Mouse (Mus musculus) cerebellum, adult 2 months (tissue): ENCODE measurements around the gene Eml2. TPM values are rescaled to one million over a fixed set of nuclear protein-coding genes. Genes with fewer than 3 reads are reported as not detected.

Experiments used
- DNase-seq, 2 experiments: peaks; one replicate each; pipeline ENCODE4 v3.0.0; 2021
- H3K27ac ChIP-seq: fragments of 200-500 bp; 2 replicates; pipeline ENCODE4 v1.5.1; 2012; ENCODE audit warnings: low read length, control low read depth, inconsistent platforms; ENCODE audit not compliant: insufficient read depth
- H3K27me3 ChIP-seq: fragments of 200-500 bp; 2 replicates; pipeline ENCODE4 v1.6.1; 2012; ENCODE audit warnings: inconsistent platforms, mild to moderate bottlenecking, low read length, moderate library complexity; ENCODE audit not compliant: control insufficient read depth, insufficient read depth
- H3K4me1 ChIP-seq: fragments of 200-500 bp; 2 replicates; pipeline ENCODE4 v1.6.1; 2011; ENCODE audit warnings: low read length; ENCODE audit not compliant: control insufficient read depth, insufficient read depth
- H3K4me3 ChIP-seq: fragments of 200-500 bp; replicated peaks from 2 replicates; pipeline ENCODE3; 2011; ENCODE audit warnings: mild to moderate bottlenecking, low read depth, low read length, control low read depth; ENCODE audit not compliant: insufficient read depth
- CTCF ChIP-seq: fragments of 200-500 bp; IDR thresholded peaks from 2 replicates; pipeline ENCODE4 v1.5.1; 2011; ENCODE audit warnings: low read depth, mild to moderate bottlenecking, control low read depth, low read length, moderate library complexity, borderline replicate concordance; ENCODE audit not compliant: insufficient read depth
- POLR2A ChIP-seq: fragments of 200-500 bp; IDR thresholded peaks from 2 replicates; pipeline ENCODE4 v1.6.1; 2011; ENCODE audit warnings: low read length, control low read depth, borderline replicate concordance; ENCODE audit not compliant: insufficient read depth
- WGBS: fragments of 180-500 bp; shearing (Covaris S2); methylation state at CpG from one replicate; pipeline ENCODE4 v1.1.7; 2018; 5-methylcytosine and 5-hydroxymethylcytosine counted together
- polyA plus RNA-seq: library from polyadenylated mRNA; depleted of rRNA; stranded (reverse); fragments of >200 nt; gene quantifications from 2 replicates; pipeline ENCODE4 v1.2.3, GENCODE M21; 2012

Eml2 gene
- polyA plus RNA-seq, 1 experiment: 176 TPM

- H3K27me3 ChIP-seq: no peaks in the 10 kb centered on the region
- DNase-seq: no peak
- TF ChIP-seq POLR2A: no peak
- TF ChIP-seq CTCF: peak; percentile 6; the same call in 1 of the 2 replicates
- 92% methylated on average over 5 of the region's 5 CpGs for WGBS
- no peak overlapping the region for H3K27ac ChIP-seq
- no peaks in the 10 kb centered on the region; the same call in 1 of the 2 replicates for H3K4me1 ChIP-seq
- H3K4me3 ChIP-seq: no peak overlapping the region
These were observed 33.8 kb downstream of the Eml2 start for GRCm38 (mm10) chr7:19210010-19210409.

GRCm38 (mm10) chr7:19211041-19211675 is 34.9 kb downstream of the Eml2 start:
- H3K27ac ChIP-seq: no peak overlapping the region
- no peaks in the 10 kb centered on the region for H3K27me3 ChIP-seq
- H3K4me1 ChIP-seq: no peaks in the 10 kb centered on the region; the same call in 1 of the 2 replicates
- no peak for DNase-seq
- no peak overlapping the region for H3K4me3 ChIP-seq
- TF ChIP-seq CTCF (no peak), POLR2A (no peak)
- 64% methylated on average over 5 of the region's 5 CpGs for WGBS

- Histone ChIP-seq H3K4me1 (no peaks in the 10 kb centered on the region; the same call in 1 of the 2 replicates), H3K27me3 (no peaks in the 10 kb centered on the region), H3K4me3 (peak within 1 kb of the TSS; percentile 38), H3K27ac (no peak within 1 kb of the TSS; the same call in 1 of the 2 replicates)
- no peak for TF ChIP-seq POLR2A
- no peak for TF ChIP-seq CTCF
- DNase-seq: no peak
- WGBS: 3% methylated on average over 28 of the region's 30 CpGs
These were observed 36.0 kb downstream of the Eml2 start, which contains the start of gene Gpr4 for GRCm38 (mm10) chr7:19211996-19212755. TSS of gene Gpr4 (plus strand) at chr7:19212538.

GRCm38 (mm10) chr7:19213385-19213784 is 37.2 kb downstream of the Eml2 start:
- 71% methylated on average over 2 of the region's 2 CpGs for WGBS
- Histone ChIP-seq H3K27ac (no peak overlapping the region), H3K4me3 (no peak overlapping the region)

GRCm38 (mm10) chr7:19214369-19214768 is 38.1 kb downstream of the Eml2 start:
- Histone ChIP-seq H3K27me3 (no peaks in the 10 kb centered on the region), H3K4me3 (no peak overlapping the region), H3K27ac (no peak overlapping the region), H3K4me1 (no peaks in the 10 kb centered on the region; the same call in 1 of the 2 replicates)
- TF ChIP-seq CTCF: no peak
- no peak for TF ChIP-seq POLR2A
- WGBS: 51% methylated on average over 7 of the region's 7 CpGs
- no peak for DNase-seq

More at GRCm38 (mm10) chr7:19213385-19213784, 37.2 kb downstream of the Eml2 start:
- TF ChIP-seq POLR2A: no peak
- no peak for TF ChIP-seq CTCF
- H3K27me3 ChIP-seq: no peaks in the 10 kb centered on the region
- H3K4me1 ChIP-seq: no peaks in the 10 kb centered on the region; the same call in 1 of the 2 replicates
- no peak for DNase-seq

- WGBS: 72% methylated on average over 9 of the region's 9 CpGs
- DNase-seq: no peak
- H3K4me1 ChIP-seq: no peaks in the 10 kb centered on the region; the same call in 1 of the 2 replicates
- TF ChIP-seq CTCF (no peak), POLR2A (no peak)
- no peak overlapping the region for H3K27ac ChIP-seq
- no peaks in the 10 kb centered on the region for H3K27me3 ChIP-seq
- H3K4me3 ChIP-seq: no peak overlapping the region
These were observed 38.7 kb downstream of the Eml2 start for GRCm38 (mm10) chr7:19214940-19215339.

- no peak for DNase-seq
- WGBS: 64% methylated on average over 5 of the region's 5 CpGs
- H3K27ac ChIP-seq: no peak overlapping the region
- H3K27me3 ChIP-seq: no peaks in the 10 kb centered on the region
- no peak for TF ChIP-seq POLR2A
- no peak for TF ChIP-seq CTCF
- H3K4me1 ChIP-seq: no peaks in the 10 kb centered on the region; the same call in 1 of the 2 replicates
- H3K4me3 ChIP-seq: no peak overlapping the region
These were observed 41.3 kb downstream of the Eml2 start for GRCm38 (mm10) chr7:19217492-19217891.

GRCm38 (mm10) chr7:19217944-19218343 is 41.7 kb downstream of the Eml2 start:
- TF ChIP-seq POLR2A (no peak), CTCF (no peak)
- H3K4me3 ChIP-seq: no peak overlapping the region
- H3K27ac ChIP-seq: no peak overlapping the region
- WGBS: 3% methylated on average over 2 of the region's 3 CpGs
- DNase-seq: no peak
- no peaks in the 10 kb centered on the region for H3K27me3 ChIP-seq
- H3K4me1 ChIP-seq: no peaks in the 10 kb centered on the region; the same call in 1 of the 2 replicates
